ENCODE assay signal across 17 mouse cellular contexts in the genomic region with DNA sequence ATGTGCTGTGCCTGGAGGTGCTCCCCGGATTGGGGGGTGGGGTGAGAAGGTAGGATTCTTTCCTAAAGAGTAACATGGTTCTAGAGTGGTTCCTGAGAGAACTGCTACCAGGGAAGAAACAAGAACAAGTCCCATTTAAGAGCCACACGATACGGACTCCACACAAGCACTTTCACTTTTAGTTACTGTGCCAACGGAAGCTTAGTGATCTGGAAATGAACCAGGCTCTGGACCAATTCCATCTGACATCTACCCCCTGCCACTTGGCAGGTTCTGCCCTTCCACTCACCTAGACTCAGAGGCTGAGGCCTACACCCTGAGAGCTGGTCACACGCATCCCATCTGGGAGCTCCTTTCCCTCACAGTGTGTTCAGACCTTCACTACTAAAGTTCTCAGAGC.
DNase-seq lines count a peak whose midpoint lies in the region; ATAC-seq and TF ChIP-seq lines count a peak whose summit lies in the region.
"Had no signal": no experiment of that assay in that cellular context is flagged by ENCODE, and none has a peak within 500 bp of the region (broad histone marks: within the 10 kb centered on the region; RNA-seq: fewer than 3 reads in every experiment).

No protein-coding gene starts in this region.

- 79% methylated on average over 5 of the region's 5 CpGs for WGBS in embryonic facial prominence, embryonic 14.5 days
- 96% methylated on average over 5 of the region's 5 CpGs for WGBS in embryonic facial prominence, embryonic 10.5 days

- H3K9me3 ChIP-seq in embryonic facial prominence, embryonic 14.5 days (ENCODE audit: control insufficient read depth, low read length): no peaks in the 10 kb centered on the region
- H3K9me3 ChIP-seq in embryonic facial prominence, embryonic 10.5 days: no peaks in the 10 kb centered on the region
- H3K9me3 ChIP-seq: limb, embryonic 12.5 days; midbrain, embryonic 10.5 days; stomach, embryonic 15.5 days had no signal

- no peak for TF ChIP-seq CTCF in layer of hippocampus, adult 2 months (conservative IDR thresholded peaks at IDR 0.05)
- TF ChIP-seq CTCF in left cerebral cortex, adult 2 months (IDR thresholded peaks at IDR 0.05): no peak

- ATAC-seq in embryonic facial prominence, embryonic 14.5 days (ENCODE audit: low read depth): no peak
- peak; percentile 18 to 20; a peak in 1 of 4 replicates for ATAC-seq in hematopoietic stem cell, adult 5-6 weeks (replicated peaks in 1 of 2; ENCODE audit: insufficient read depth in 1 of 2, low FRiP score in 2 of 2, low TSS enrichment in 1 of 2, low read depth in 1 of 2, poor library complexity in 2 of 2, severe bottlenecking in 2 of 2)
- 0 out of 2 replicates have a peak, but pooled peaks have one; percentile 16 for ATAC-seq in megakaryocyte progenitor cell, adult 5-6 weeks (replicated peaks; ENCODE audit: poor library complexity)

- no peak overlapping the region for H3K4me3 ChIP-seq in embryonic facial prominence, embryonic 14.5 days (ENCODE audit: low read depth, low read length)
- H3K4me3 ChIP-seq in embryonic facial prominence, embryonic 10.5 days: no peak overlapping the region
- peak overlapping the region; percentile 6; the same call in 1 of the 2 replicates for H3K4me3 ChIP-seq in layer of hippocampus, adult 2 months
- no peak overlapping the region for H3K4me3 ChIP-seq in left cerebral cortex, adult 2 months
- H3K4me3 ChIP-seq: limb, embryonic 12.5 days; midbrain, embryonic 10.5 days; stomach, embryonic 15.5 days had no signal

- no peak overlapping the region for H3K9ac ChIP-seq in embryonic facial prominence, embryonic 14.5 days (ENCODE audit: low read depth, low read length)
- H3K9ac ChIP-seq: limb, embryonic 12.5 days; stomach, embryonic 15.5 days had no signal

- 0 out of 2 replicates have a peak overlapping the region, but pooled peaks have one; percentile 13 for H3K27ac ChIP-seq in embryonic facial prominence, embryonic 14.5 days (replicated peaks; ENCODE audit: low read depth, low read length)
- H3K27ac ChIP-seq in embryonic facial prominence, embryonic 10.5 days (replicated peaks): no peak overlapping the region
- H3K27ac ChIP-seq in layer of hippocampus, adult 2 months: peak overlapping the region; percentile 84
- no peak overlapping the region for H3K27ac ChIP-seq in left cerebral cortex, adult 2 months
- H3K27ac ChIP-seq: limb, embryonic 12.5 days; midbrain, embryonic 10.5 days; stomach, embryonic 15.5 days had no signal

- intact Hi-C loops in left cerebral cortex, adult 2 months (cut with DNase I): no loop called here

- no peak overlapping the region for H3K4me2 ChIP-seq in embryonic facial prominence, embryonic 14.5 days (ENCODE audit: low read depth, low read length)
- H3K4me2 ChIP-seq: heart, embryonic 11.5 days; limb, embryonic 12.5 days; stomach, embryonic 15.5 days had no signal

- no peaks in the 10 kb centered on the region for H3K4me1 ChIP-seq in embryonic facial prominence, embryonic 14.5 days (ENCODE audit: control insufficient read depth, insufficient read depth, low read length)
- peaks cover 12% of the 10 kb centered on the region for H3K4me1 ChIP-seq in embryonic facial prominence, embryonic 10.5 days
- H3K4me1 ChIP-seq: limb, embryonic 12.5 days; stomach, embryonic 15.5 days had no signal

- no peaks in the 10 kb centered on the region for H3K36me3 ChIP-seq in embryonic facial prominence, embryonic 14.5 days (ENCODE audit: control insufficient read depth, insufficient read depth, low read length)
- H3K36me3 ChIP-seq in embryonic facial prominence, embryonic 10.5 days (replicated peaks): peaks cover 9% of the 10 kb centered on the region; the same call in 1 of the 2 replicates
- H3K36me3 ChIP-seq: stomach, embryonic 15.5 days had no signal

- no peaks in the 10 kb centered on the region for H3K27me3 ChIP-seq in embryonic facial prominence, embryonic 14.5 days (replicated peaks; ENCODE audit: control insufficient read depth, insufficient read depth, low read length)
- no peaks in the 10 kb centered on the region for H3K27me3 ChIP-seq in embryonic facial prominence, embryonic 10.5 days (replicated peaks; ENCODE audit: low read depth, poor library complexity, severe bottlenecking)
- H3K27me3 ChIP-seq: limb, embryonic 12.5 days; stomach, embryonic 15.5 days had no signal

- no peak for DNase-seq in embryonic facial prominence, embryonic 14.5 days (ENCODE audit: low spot score)
- DNase-seq in embryonic facial prominence, embryonic 10.5 days (ENCODE audit: low spot score): no peak
- no peak for DNase-seq in layer of hippocampus, adult 2 months (ENCODE audit: low spot score in 2 of 2)
- DNase-seq in layer of hippocampus, adult 9-11 months: no peak
- no peak for DNase-seq in adrenal gland, postnatal 25 days
- no peak for DNase-seq in left cerebral cortex, adult 2 months (ENCODE audit: extremely low spot score in 1 of 2, low spot score in 2 of 2)
- DNase-seq: adrenal gland, postnatal 36 days; gastrocnemius, postnatal 36 days; heart, postnatal 36 days; lung, adult 18-20 months; thymus, adult 2 months had no signal

Comparison
In these comparisons a context has a peak if more than half of its experiments do, and no peak if none do; other contexts are left out.
1. H3K27ac ChIP-seq: peak in embryonic facial prominence, embryonic 14.5 days (single experiment) and layer of hippocampus, adult 2 months (single experiment); none in embryonic facial prominence, embryonic 10.5 days (single experiment) and left cerebral cortex, adult 2 months (single experiment).